Mouse (Mus musculus): ENCODE measurements around the gene Ces3b. TPM values are rescaled to one million over a fixed set of nuclear protein-coding genes. Genes with fewer than 3 reads are reported as not detected.

Ces3b gene
- polyA plus RNA-seq, 1 experiment from 2014 or later, result not detected

Other genes starting within 250 kb of the Ces3b start
- gene Ces2c, start 236.7 kb upstream of the Ces3b start, polyA plus RNA-seq (2015; fragmentation: Nextera tagmentation; extraction: Ambion mirVana), result not detected in 2 replicates
- not detected in 2 replicates for gene Ces2e, start 157.5 kb upstream of the Ces3b start, polyA plus RNA-seq (2015; fragmentation: Nextera tagmentation; extraction: Ambion mirVana)
- gene Ces2f, start 136.4 kb upstream of the Ces3b start, polyA plus RNA-seq (2015; fragmentation: Nextera tagmentation; extraction: Ambion mirVana), result not detected in 2 replicates
- not detected in 2 replicates for gene Ces2g, start 122.0 kb upstream of the Ces3b start, polyA plus RNA-seq (2015; fragmentation: Nextera tagmentation; extraction: Ambion mirVana)
- gene Ces2h, start 82.9 kb upstream of the Ces3b start, polyA plus RNA-seq (2015; fragmentation: Nextera tagmentation; extraction: Ambion mirVana), result not detected in 2 replicates
- gene Ces3a, start 35.2 kb upstream of the Ces3b start, polyA plus RNA-seq (2015; fragmentation: Nextera tagmentation; extraction: Ambion mirVana), result not detected in 2 replicates
- gene Ces4a, start 48.0 kb downstream of the Ces3b start, polyA plus RNA-seq (2015; fragmentation: Nextera tagmentation; extraction: Ambion mirVana), result not detected in 2 replicates
- 59.1 and 66.6 TPM in 2 replicates for gene Cbfb, start 86.9 kb downstream of the Ces3b start, polyA plus RNA-seq (2015; fragmentation: Nextera tagmentation; extraction: Ambion mirVana)
- 27.3 and 27.5 TPM in 2 replicates for gene D230025D16Rik, start 141.4 kb downstream of the Ces3b start, polyA plus RNA-seq (2015; fragmentation: Nextera tagmentation; extraction: Ambion mirVana)
- gene B3gnt9, start 171.4 kb downstream of the Ces3b start, polyA plus RNA-seq (2015; fragmentation: Nextera tagmentation; extraction: Ambion mirVana), result 7.4 and 8.8 TPM in 2 replicates
- gene Tradd, start 180.9 kb downstream of the Ces3b start, polyA plus RNA-seq (2015; fragmentation: Nextera tagmentation; extraction: Ambion mirVana), result 21.4 and 25.0 TPM in 2 replicates
- 1.8 and 2.0 TPM in 2 replicates for gene Fbxl8, start 180.9 kb downstream of the Ces3b start, polyA plus RNA-seq (2015; fragmentation: Nextera tagmentation; extraction: Ambion mirVana)
- gene Hsf4, start 186.0 kb downstream of the Ces3b start, polyA plus RNA-seq (2015; fragmentation: Nextera tagmentation; extraction: Ambion mirVana), result 0.32 and 0.44 TPM in 2 replicates
- gene Nol3, start 192.4 kb downstream of the Ces3b start, polyA plus RNA-seq (2015; fragmentation: Nextera tagmentation; extraction: Ambion mirVana), result 5.3 and 6.9 TPM in 2 replicates
- 120 and 124 TPM in 2 replicates for gene 4931428F04Rik, start 206.1 kb downstream of the Ces3b start, polyA plus RNA-seq (2015; fragmentation: Nextera tagmentation; extraction: Ambion mirVana)
- 12.8 and 14.3 TPM in 2 replicates for gene Exoc3l, start 212.3 kb downstream of the Ces3b start, polyA plus RNA-seq (2015; fragmentation: Nextera tagmentation; extraction: Ambion mirVana)
- 49.3 and 51.8 TPM in 2 replicates for gene E2f4, start 213.9 kb downstream of the Ces3b start, polyA plus RNA-seq (2015; fragmentation: Nextera tagmentation; extraction: Ambion mirVana)
- gene Elmo3, start 221.8 kb downstream of the Ces3b start, polyA plus RNA-seq (2015; fragmentation: Nextera tagmentation; extraction: Ambion mirVana), result 0.92 and 1.4 TPM in 2 replicates
- 1.2 and 1.3 TPM in 2 replicates for gene Lrrc29, start 242.5 kb downstream of the Ces3b start, polyA plus RNA-seq (2015; fragmentation: Nextera tagmentation; extraction: Ambion mirVana)
- 148 and 151 TPM in 2 replicates for gene Tmem208, start 242.6 kb downstream of the Ces3b start, polyA plus RNA-seq (2015; fragmentation: Nextera tagmentation; extraction: Ambion mirVana)